Mouse (Mus musculus): ENCODE measurements around the gene Kcnj5.

Kcnj5 gene

GRCm38 (mm10) chr9:32314071-32314470 lies 30.1 kb downstream of the Kcnj5 start:
- DNase-seq = no peak

GRCm38 (mm10) chr9:32312208-32312607 lies 31.9 kb downstream of the Kcnj5 start:
- DNase-seq = no peak

- no peak for DNase-seq
Observed at GRCm38 (mm10) chr9:32311786-32312185, 32.4 kb downstream of the Kcnj5 start.

- DNase-seq = no peak
Observed at GRCm38 (mm10) chr9:32302501-32303150, 41.5 kb downstream of the Kcnj5 start.

- DNase-seq = no peak
Observed at GRCm38 (mm10) chr9:32295061-32295800, 48.9 kb downstream of the Kcnj5 start.

GRCm38 (mm10) chr9:32292686-32293085 lies 51.5 kb downstream of the Kcnj5 start:
- DNase-seq = no peak

- peak; percentile 29 to 34 for DNase-seq
Observed at GRCm38 (mm10) chr9:32291618-32292017, 52.5 kb downstream of the Kcnj5 start.

GRCm38 (mm10) chr9:32283591-32283990 lies 60.6 kb downstream of the Kcnj5 start:
- peak in 1 of 2 experiments; percentile 42 for DNase-seq

GRCm38 (mm10) chr9:32280456-32280855 lies 63.7 kb downstream of the Kcnj5 start:
- DNase-seq = no peak

- DNase-seq = peak; percentile 17 to 46
Observed at GRCm38 (mm10) chr9:32279789-32280188, 64.4 kb downstream of the Kcnj5 start.

- no peak for DNase-seq
Observed at GRCm38 (mm10) chr9:32278052-32278451, 66.1 kb downstream of the Kcnj5 start.

- peak; percentile 71 to 72 for DNase-seq
Observed at GRCm38 (mm10) chr9:32271896-32272444, 72.2 kb downstream of the Kcnj5 start.

Data from kidney, adult 8-10 months (tissue).